Mouse (Mus musculus): ENCODE data around the gene Lrfn4.

- TF ChIP-seq CTCF (IDR thresholded peaks at IDR 0.05; ENCODE audit: borderline replicate concordance, insufficient read depth, low read length): no peak
- no peak for TF ChIP-seq POLR2A (IDR thresholded peaks at IDR 0.05; ENCODE audit: low read depth, low read length)
Observed at GRCm38 (mm10) chr19:4590025-4590424, 25.4 kb downstream of the Lrfn4 start.

Data from embryonic fibroblast, embryonic 13.5 days (primary cell).